Mouse (Mus musculus) embryonic facial prominence, embryonic 13.5 days (tissue): Measurements from ENCODE around the gene Catsper3. TPM values are rescaled to one million over a fixed set of nuclear protein-coding genes. Genes with fewer than 3 reads are reported as not detected.

ENCODE experiments used
- ATAC-seq: fragments of 200-750 bp; cut with Nextera tagmentation; 2 replicates; pipeline ENCODE4 v1.8.0; 2017; ENCODE audit warnings: low read depth; ENCODE audit not compliant: insufficient number of reproducible peaks, insufficient read depth, low FRiP score, low TSS enrichment
- H3K27ac ChIP-seq: fragments of 300-500 bp; sonication (generic); 2 replicates; pipeline ENCODE4 v1.5.1; 2015; ENCODE audit warnings: moderate library complexity, mild to moderate bottlenecking, inconsistent platforms
- H3K27me3 ChIP-seq: fragments of 300-500 bp; sonication (generic); 2 replicates; pipeline ENCODE4 v1.6.1; 2015; ENCODE audit warnings: mild to moderate bottlenecking, inconsistent platforms
- H3K36me3 ChIP-seq: fragments of 300-500 bp; sonication (generic); 2 replicates; pipeline ENCODE4 v1.6.1; 2015; ENCODE audit warnings: mild to moderate bottlenecking, inconsistent platforms
- H3K4me1 ChIP-seq: fragments of 300-500 bp; sonication (generic); 2 replicates; pipeline ENCODE4 v1.6.1; 2015; ENCODE audit warnings: inconsistent platforms
- H3K4me2 ChIP-seq: fragments of 300-500 bp; sonication (generic); 2 replicates; pipeline ENCODE4 v1.6.1; 2015; ENCODE audit warnings: moderate library complexity, mild to moderate bottlenecking, inconsistent platforms
- H3K4me3 ChIP-seq: fragments of 300-500 bp; sonication (generic); 2 replicates; pipeline ENCODE4 v1.5.1; 2015; ENCODE audit warnings: mild to moderate bottlenecking, inconsistent platforms
- H3K9ac ChIP-seq: fragments of 300-500 bp; sonication (generic); 2 replicates; pipeline ENCODE4 v1.6.1; 2015; ENCODE audit warnings: mild to moderate bottlenecking, inconsistent platforms
- H3K9me3 ChIP-seq: fragments of 300-500 bp; sonication (generic); 2 replicates; pipeline ENCODE4 v1.6.1; 2016; ENCODE audit warnings: inconsistent platforms
- WGBS: fragments of 180-500 bp; shearing (Covaris S2); methylation state at CpG from one replicate; pipeline ENCODE4 v1.1.7; 2015; ENCODE audit warnings: mixed read lengths; 5-methylcytosine and 5-hydroxymethylcytosine counted together
- polyA plus RNA-seq: library from polyadenylated mRNA; unstranded; fragments of >200 nt; fragmentation: Nextera tagmentation; extraction: Ambion mirVana; gene quantifications from 2 replicates; pipeline ENCODE4 v1.2.1, GENCODE M21; 2015

The Catsper3 gene
- not detected in 2 replicates for polyA plus RNA-seq

DNA sequence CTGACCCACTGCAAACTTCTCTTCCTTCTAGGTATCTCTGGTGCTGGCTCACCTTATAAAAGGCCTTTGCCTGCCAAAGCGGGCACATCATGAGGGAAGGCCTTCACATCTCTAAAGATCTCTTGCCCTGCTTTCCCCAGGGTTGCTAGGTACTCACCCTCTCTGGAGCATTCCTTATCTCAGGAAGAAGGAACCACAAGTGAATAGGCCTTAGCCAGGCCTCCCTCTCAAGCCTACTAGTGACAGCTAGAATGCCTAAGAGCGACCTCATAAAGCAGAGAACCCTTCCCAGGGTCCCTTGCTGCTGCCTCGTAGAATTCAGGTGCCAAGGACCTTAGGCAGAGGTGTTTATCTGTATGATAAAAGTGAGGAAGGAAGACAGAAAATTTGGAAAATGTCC is at the start of gene Catsper3:
TSS of gene Catsper3 (plus strand) at position 301 of the 400 bp plus-strand sequence.
- no peak within 1 kb of the TSS for H3K27ac ChIP-seq
- ATAC-seq, result no peak
- no peak within 1 kb of the TSS for H3K9ac ChIP-seq
- H3K9me3 ChIP-seq, result no peaks in the 10 kb centered on the region
- 87% methylated on average over 3 of the region's 3 CpGs for WGBS
- no peaks in the 10 kb centered on the region for H3K27me3 ChIP-seq
- no peaks in the 10 kb centered on the region for H3K4me1 ChIP-seq
- H3K36me3 ChIP-seq, result no peaks in the 10 kb centered on the region
- no peak within 1 kb of the TSS for H3K4me3 ChIP-seq
- no peak within 1 kb of the TSS for H3K4me2 ChIP-seq

- 92% methylated on average over 8 of the region's 8 CpGs for WGBS
- Histone ChIP-seq H3K4me1 (0 out of 2 replicates have a peak, but pooled peaks cover 4% of the 10 kb centered on the region), H3K4me2 (no peak overlapping the region), H3K9ac (no peak overlapping the region), H3K27me3 (no peaks in the 10 kb centered on the region), H3K36me3 (no peaks in the 10 kb centered on the region), H3K27ac (no peak overlapping the region), H3K9me3 (no peaks in the 10 kb centered on the region; the same call in 1 of the 2 replicates), H3K4me3 (no peak overlapping the region)
- no peak for ATAC-seq
These were observed 46.5 kb upstream of the Catsper3 start for GRCm38 (mm10) chr13:55737885-55738284.

DNA sequence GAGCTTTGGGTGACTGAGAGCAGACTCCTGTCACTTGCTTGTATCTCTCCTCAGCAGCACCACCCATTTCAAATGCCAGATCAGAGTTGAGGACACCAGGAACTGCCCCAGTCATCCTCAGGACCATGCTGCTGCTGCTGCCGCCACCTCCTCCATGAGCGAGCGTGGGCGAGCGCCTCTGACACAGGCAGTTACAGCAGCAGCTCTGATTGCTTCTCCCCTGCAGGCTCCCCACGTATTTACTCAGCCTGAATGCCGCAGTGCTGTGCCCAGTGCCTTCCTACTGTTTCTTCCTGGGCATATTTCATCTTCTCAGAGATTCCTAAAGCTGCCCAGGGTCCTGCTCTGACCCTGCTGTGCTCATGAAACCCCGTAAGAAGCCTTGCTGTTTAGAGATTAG is 42.1 kb upstream of the Catsper3 start:
- no peak for ATAC-seq
- no peaks in the 10 kb centered on the region for H3K36me3 ChIP-seq
- H3K4me2 ChIP-seq, result no peak overlapping the region
- no peaks in the 10 kb centered on the region for H3K27me3 ChIP-seq
- H3K27ac ChIP-seq, result no peak overlapping the region
- H3K9ac ChIP-seq, result 0 out of 2 replicates have a peak overlapping the region, but pooled peaks have one; percentile 21
- H3K4me3 ChIP-seq, result no peak overlapping the region
- H3K9me3 ChIP-seq, result no peaks in the 10 kb centered on the region; the same call in 1 of the 2 replicates
- peaks cover 5% of the 10 kb centered on the region; the same call in 1 of the 2 replicates for H3K4me1 ChIP-seq
- WGBS, result 75% methylated on average over 8 of the region's 8 CpGs

- H3K4me2 ChIP-seq, result no peak overlapping the region
- no peak for ATAC-seq
These were observed 30.0 kb upstream of the Catsper3 start for GRCm38 (mm10) chr13:55754380-55754779.

DNA sequence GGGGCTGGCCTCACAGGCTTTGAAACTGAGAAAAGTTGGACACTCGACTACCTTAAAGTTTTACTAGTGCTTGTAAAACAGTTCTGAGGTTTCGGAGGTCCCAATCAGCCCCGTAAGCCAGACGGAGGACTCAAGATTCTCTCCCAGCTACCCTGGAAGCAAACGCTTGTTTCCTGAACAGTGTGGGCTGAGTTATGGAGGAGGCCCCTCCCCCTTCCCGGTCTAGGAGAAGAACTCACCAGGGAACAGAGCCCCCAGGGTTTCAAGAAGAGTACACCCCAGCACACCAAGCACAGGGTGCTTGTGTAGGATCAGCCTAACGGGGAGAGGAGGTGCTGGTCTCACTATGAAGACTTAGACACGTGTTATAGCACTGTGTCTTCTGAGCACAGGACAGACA is 27.6 kb upstream of the Catsper3 start:
- Histone ChIP-seq H3K9me3 (no peaks in the 10 kb centered on the region), H3K27ac (peak overlapping the region; percentile 66), H3K9ac (peak overlapping the region; percentile 62), H3K4me2 (peak overlapping the region; percentile 43), H3K4me1 (peaks cover 35% of the 10 kb centered on the region), H3K4me3 (peak overlapping the region; percentile 7; the same call in 1 of the 2 replicates), H3K36me3 (no peaks in the 10 kb centered on the region), H3K27me3 (no peaks in the 10 kb centered on the region)
- ATAC-seq, result no peak
- 27% methylated on average over 8 of the region's 8 CpGs for WGBS

More at GRCm38 (mm10) chr13:55754380-55754779, 30.0 kb upstream of the Catsper3 start:
- Histone ChIP-seq H3K27ac (no peak overlapping the region), H3K9ac (0 out of 2 replicates have a peak overlapping the region, but pooled peaks have one; percentile 36), H3K4me3 (no peak overlapping the region), H3K36me3 (no peaks in the 10 kb centered on the region), H3K27me3 (no peaks in the 10 kb centered on the region), H3K4me1 (peaks cover 29% of the 10 kb centered on the region), H3K9me3 (no peaks in the 10 kb centered on the region)
- 55% methylated on average over 13 of the region's 13 CpGs for WGBS

GRCm38 (mm10) chr13:55757645-55758044 is 26.7 kb upstream of the Catsper3 start:
- 86% methylated on average over 6 of the region's 6 CpGs for WGBS
- no peak overlapping the region for H3K4me3 ChIP-seq
- no peaks in the 10 kb centered on the region for H3K36me3 ChIP-seq
- H3K4me1 ChIP-seq, result peaks cover 38% of the 10 kb centered on the region
- H3K4me2 ChIP-seq, result no peak overlapping the region
- no peak overlapping the region for H3K9ac ChIP-seq
- no peaks in the 10 kb centered on the region for H3K27me3 ChIP-seq
- no peak overlapping the region for H3K27ac ChIP-seq
- H3K9me3 ChIP-seq, result no peaks in the 10 kb centered on the region
- ATAC-seq, result no peak

GRCm38 (mm10) chr13:55760576-55760975 is 23.8 kb upstream of the Catsper3 start:
- H3K9ac ChIP-seq, result peak overlapping the region; percentile 54; the same call in 1 of the 2 replicates

DNA sequence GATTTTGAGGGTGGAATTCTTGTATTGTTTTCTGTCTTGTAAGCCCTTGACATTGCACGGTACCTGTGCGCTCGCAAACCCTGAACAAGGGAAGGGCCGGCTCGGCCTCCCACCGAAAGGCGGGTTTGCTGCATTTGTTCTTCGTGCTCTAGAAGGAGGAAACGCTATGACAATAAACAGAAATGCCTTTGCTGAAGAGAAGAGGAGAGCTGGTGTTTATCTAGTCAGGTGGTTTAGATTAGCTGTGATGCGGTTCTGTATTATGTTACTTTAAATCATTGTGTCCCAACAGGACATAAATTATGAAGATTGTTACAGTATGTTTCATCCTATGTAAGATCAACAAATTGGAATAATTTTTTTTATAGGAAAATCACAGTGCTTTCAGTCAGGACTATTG is 22.9 kb upstream of the Catsper3 start:
- Histone ChIP-seq H3K9ac (no peak overlapping the region), H3K36me3 (no peaks in the 10 kb centered on the region), H3K4me2 (0 out of 2 replicates have a peak overlapping the region, but pooled peaks have one; percentile 37), H3K27me3 (0 out of 2 replicates have a peak, but pooled peaks cover 6% of the 10 kb centered on the region), H3K9me3 (no peaks in the 10 kb centered on the region), H3K27ac (peak overlapping the region; percentile 78), H3K4me1 (peaks cover 33% of the 10 kb centered on the region), H3K4me3 (no peak overlapping the region)
- no peak for ATAC-seq
- 44% methylated on average over 10 of the region's 10 CpGs for WGBS

More at GRCm38 (mm10) chr13:55760576-55760975, 23.8 kb upstream of the Catsper3 start:
- H3K36me3 ChIP-seq, result no peaks in the 10 kb centered on the region
- no peak overlapping the region for H3K4me3 ChIP-seq
- 0 out of 2 replicates have a peak, but pooled peaks cover 6% of the 10 kb centered on the region for H3K27me3 ChIP-seq
- peak overlapping the region; percentile 78 for H3K27ac ChIP-seq
- no peak for ATAC-seq
- H3K9me3 ChIP-seq, result no peaks in the 10 kb centered on the region
- 41% methylated on average over 10 of the region's 10 CpGs for WGBS
- H3K4me2 ChIP-seq, result peak overlapping the region; percentile 37
- peaks cover 35% of the 10 kb centered on the region for H3K4me1 ChIP-seq

DNA sequence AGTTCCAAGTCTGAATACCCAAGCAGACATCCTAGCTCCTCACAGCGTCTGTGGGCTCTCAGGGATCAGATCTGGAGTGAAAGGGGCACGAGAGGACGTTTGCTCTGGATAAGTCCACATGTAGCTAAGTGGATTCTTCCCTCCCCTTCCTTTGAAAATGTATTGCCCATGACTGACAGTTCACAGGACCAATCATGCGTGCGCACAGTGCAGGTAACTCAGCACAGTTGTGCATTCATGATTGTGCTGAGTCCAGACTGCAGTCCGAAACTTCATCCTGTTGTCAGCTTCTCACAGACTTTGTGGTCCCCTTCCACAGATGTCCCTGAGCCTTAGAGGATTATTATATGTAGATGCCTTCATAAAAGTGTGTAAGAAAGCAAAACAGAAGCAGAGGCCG is 10.0 kb upstream of the Catsper3 start:
- H3K4me1 ChIP-seq, result 0 out of 2 replicates have a peak, but pooled peaks cover 6% of the 10 kb centered on the region
- no peak overlapping the region for H3K9ac ChIP-seq
- no peak overlapping the region for H3K27ac ChIP-seq
- 79% methylated on average over 7 of the region's 7 CpGs for WGBS
- H3K27me3 ChIP-seq, result no peaks in the 10 kb centered on the region
- H3K9me3 ChIP-seq, result no peaks in the 10 kb centered on the region
- H3K4me3 ChIP-seq, result no peak overlapping the region
- H3K36me3 ChIP-seq, result 0 out of 2 replicates have a peak, but pooled peaks cover 3% of the 10 kb centered on the region
- ATAC-seq, result no peak
- no peak overlapping the region for H3K4me2 ChIP-seq

DNA sequence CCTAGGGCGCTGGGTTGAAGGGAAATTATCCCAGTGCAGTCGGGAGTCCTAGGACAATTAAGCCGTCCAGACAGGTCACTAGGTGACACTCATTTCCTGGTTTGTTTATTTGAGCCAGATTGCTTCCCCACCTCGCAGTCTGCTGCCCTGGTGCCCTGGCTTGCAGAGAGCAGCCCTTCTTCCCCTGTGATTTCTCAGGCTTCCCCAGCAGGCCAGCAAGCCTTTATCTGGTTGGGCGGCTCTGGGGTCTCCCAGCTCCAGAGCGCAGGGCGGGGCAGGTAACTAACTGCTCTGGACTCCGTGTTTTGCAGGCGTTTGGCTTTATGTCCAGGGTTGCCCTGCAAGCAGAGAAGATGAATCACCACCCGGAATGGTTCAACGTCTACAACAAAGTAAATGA is 9.3 kb upstream of the Catsper3 start:
- Histone ChIP-seq H3K4me2 (no peak overlapping the region), H3K4me1 (0 out of 2 replicates have a peak, but pooled peaks cover 6% of the 10 kb centered on the region), H3K9me3 (no peaks in the 10 kb centered on the region), H3K36me3 (0 out of 2 replicates have a peak, but pooled peaks cover 3% of the 10 kb centered on the region), H3K4me3 (no peak overlapping the region), H3K27me3 (no peaks in the 10 kb centered on the region), H3K27ac (no peak overlapping the region), H3K9ac (no peak overlapping the region)
- WGBS, result 37% methylated on average over 11 of the region's 11 CpGs
- no peak for ATAC-seq

DNA sequence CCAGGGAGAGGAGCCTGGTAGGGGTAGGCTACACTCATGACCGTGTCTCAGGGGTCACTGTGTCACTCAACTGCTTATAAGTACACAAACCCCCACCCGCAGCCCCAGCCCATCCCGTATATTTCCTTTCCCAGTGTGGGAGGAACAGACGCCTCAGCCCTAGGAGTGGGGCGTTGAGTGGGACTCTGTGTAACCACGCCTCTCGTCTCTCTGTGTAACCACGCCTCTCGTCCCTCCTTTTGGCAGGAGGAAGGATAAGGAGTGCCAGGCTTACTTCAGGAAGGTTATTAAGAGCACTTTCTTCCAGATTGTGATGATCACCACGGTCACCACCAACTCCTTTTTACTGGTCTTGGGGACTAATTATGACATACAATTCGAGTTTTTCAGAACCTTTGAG is 1.8 kb downstream of the Catsper3 start:
- Histone ChIP-seq H3K36me3 (no peaks in the 10 kb centered on the region), H3K9ac (no peak overlapping the region), H3K27ac (no peak overlapping the region), H3K4me1 (no peaks in the 10 kb centered on the region), H3K4me3 (no peak overlapping the region), H3K4me2 (no peak overlapping the region), H3K27me3 (no peaks in the 10 kb centered on the region), H3K9me3 (0 out of 2 replicates have a peak, but pooled peaks cover 4% of the 10 kb centered on the region)
- 77% methylated on average over 11 of the region's 11 CpGs for WGBS
- no peak for ATAC-seq

- no peak overlapping the region for H3K4me2 ChIP-seq
- no peaks in the 10 kb centered on the region for H3K36me3 ChIP-seq
- H3K27ac ChIP-seq, result no peak overlapping the region
- no peak overlapping the region for H3K4me3 ChIP-seq
- ATAC-seq, result no peak
- H3K9me3 ChIP-seq, result no peaks in the 10 kb centered on the region
- H3K27me3 ChIP-seq, result no peaks in the 10 kb centered on the region; the same call in 1 of the 2 replicates
- H3K4me1 ChIP-seq, result no peaks in the 10 kb centered on the region
- 62% methylated on average over 2 of the region's 2 CpGs for WGBS
- H3K9ac ChIP-seq, result no peak overlapping the region
These were observed 16.9 kb downstream of the Catsper3 start for GRCm38 (mm10) chr13:55801246-55801645.
